In genomic region chr8:34542361-34543038, GRCm38 (mm10) we compare ENCODE assay signal across 25 mouse cellular contexts.
DNase-seq lines count a peak whose midpoint lies in the region; ATAC-seq lines count a peak whose summit lies in the region.
"Had no signal": no experiment of that assay in that cellular context is flagged by ENCODE, and none has a peak within 500 bp of the region (broad histone marks: within the 10 kb centered on the region; RNA-seq: fewer than 3 reads in every experiment).

No protein-coding gene starts in this region.

- H3K36me3 ChIP-seq in splenic B cell, adult 2 months (ENCODE audit: control insufficient read depth, insufficient read depth, low read length, poor library complexity, severe bottlenecking) = no peaks in the 10 kb centered on the region
- H3K36me3 ChIP-seq: embryonic facial prominence, embryonic 13.5 days; embryonic facial prominence, embryonic 15.5 days; forebrain, embryonic 10.5 days; forebrain, embryonic 12.5 days; G1E had no signal

- peak; percentile 52; the same call in 1 of the 2 replicates for ATAC-seq in frontal cortex, adult (ENCODE audit: low TSS enrichment)
- ATAC-seq: activated CD4-positive, CD25-positive, alpha-beta regulatory T cell, adult 4 months; CD4-positive, CD25-positive, alpha-beta regulatory T cell, adult 4 months; forebrain, embryonic 14.5 days; forebrain, embryonic 16.5 days; Patski had no signal

- no peak for DNase-seq in frontal cortex, postnatal 10 days (ENCODE audit: low spot score in 2 of 2)
- peak; percentile 62 for DNase-seq in induced T-regulatory cell, adult 2 months (ENCODE audit: low read depth)
- DNase-seq in splenic B cell, adult 2 months (ENCODE audit: low read depth, low spot score) = peak; percentile 7
- DNase-seq in cerebellum, adult 11-12 months = no peak
- DNase-seq: adrenal gland, adult 8-10 months; adrenal gland, postnatal 14 days; adrenal gland, postnatal 36 days; B cell, adult 2 months; cerebellum, adult 18-20 months; cerebellum, adult 8-10 months; cerebellum, adult 9-11 months; cerebellum, postnatal 36 days; embryo, embryonic 11 days had no signal

- H3K27me3 ChIP-seq in splenic B cell, adult 2 months (ENCODE audit: control insufficient read depth, insufficient read depth, low read length, poor library complexity, severe bottlenecking) = no peaks in the 10 kb centered on the region
- H3K27me3 ChIP-seq: CH12.LX; embryonic facial prominence, embryonic 13.5 days; embryonic facial prominence, embryonic 15.5 days; Patski had no signal

Comparison
In these comparisons a context has a peak if more than half of its experiments do, and no peak if none do; other contexts are left out.
1. DNase-seq: peak in induced T-regulatory cell, adult 2 months (single experiment) and splenic B cell, adult 2 months (single experiment); none in frontal cortex, postnatal 10 days (0 of 2) and cerebellum, adult 11-12 months (single experiment).